Mouse (Mus musculus) myocyte (in vitro differentiated cells): ENCODE data around the gene Dcaf11. TPM values are rescaled to one million over a fixed set of nuclear protein-coding genes. Genes with fewer than 3 reads are reported as not detected.
A peak's percentile ranks its signal among the peaks of the same experiment; 100 is the strongest.

Experiments used
- H3K27me3 ChIP-seq: one replicate; pipeline ENCODE4 v1.6.1; 2011; ENCODE audit not compliant: control insufficient read depth, insufficient read depth, insufficient read length
- H3K36me3 ChIP-seq: one replicate; pipeline ENCODE4 v1.6.1; 2011; ENCODE audit not compliant: control insufficient read depth, insufficient read depth
- H3K4me2 ChIP-seq: one replicate; pipeline ENCODE4 v1.6.1; 2011; ENCODE audit warnings: low read depth, control low read depth
- H3K4me3 ChIP-seq: one replicate; pipeline ENCODE4 v1.5.1; 2011; ENCODE audit warnings: mild to moderate bottlenecking, control low read depth, moderate library complexity
- H3K79me2 ChIP-seq: one replicate; pipeline ENCODE4 v1.6.1; 2011; ENCODE audit not compliant: control insufficient read depth, insufficient read depth
- H3ac ChIP-seq: one replicate; pipeline ENCODE4 v1.6.1; 2011; ENCODE audit not compliant: control insufficient read depth, insufficient read length
- CEBPB ChIP-seq: IDR thresholded peaks from 2 replicates; pipeline ENCODE4 v1.6.1; 2011; ENCODE audit warnings: mild to moderate bottlenecking, moderate library complexity; ENCODE audit not compliant: poor library complexity, insufficient read depth, severe bottlenecking
- E2F4 ChIP-seq: IDR thresholded peaks from one replicate; pipeline ENCODE4 v1.6.1; 2011; ENCODE audit warnings: mild to moderate bottlenecking, control low read depth, moderate library complexity; ENCODE audit not compliant: insufficient read depth
- MAX ChIP-seq: IDR thresholded peaks from one replicate; pipeline ENCODE4 v1.6.1; 2011; ENCODE audit warnings: low read depth, mild to moderate bottlenecking, control low read depth
- MYOD1 ChIP-seq, 3 experiments: IDR thresholded peaks; one replicate each; pipeline ENCODE4 v1.6.1; 2011; ENCODE audit warnings: control low read depth in 2 of 3, low read depth in 2 of 3, mild to moderate bottlenecking in 2 of 3, moderate library complexity in 1 of 3; ENCODE audit not compliant: insufficient read length in 2 of 3, control insufficient read depth in 1 of 3
- MYOG ChIP-seq, 3 experiments: IDR thresholded peaks; one replicate each; pipeline ENCODE4 v1.6.1; 2011; ENCODE audit warnings: control low read depth in 2 of 3, low read depth in 2 of 3, mild to moderate bottlenecking in 2 of 3; ENCODE audit not compliant: insufficient read length in 2 of 3, control insufficient read depth in 1 of 3, insufficient read depth in 1 of 3
- POLR2A ChIP-seq: IDR thresholded peaks from one replicate; pipeline ENCODE4 v1.6.1; 2011; ENCODE audit warnings: low read depth, mild to moderate bottlenecking, control low read depth, moderate library complexity; ENCODE audit not compliant: insufficient read length
- POLR2AphosphoS2 ChIP-seq: IDR thresholded peaks from one replicate; pipeline ENCODE4 v1.6.1; 2011; ENCODE audit warnings: low read depth, control low read depth; ENCODE audit not compliant: insufficient read length
- REST ChIP-seq: IDR thresholded peaks from one replicate; pipeline ENCODE4 v1.6.1; 2011; ENCODE audit warnings: mild to moderate bottlenecking, control low read depth, moderate library complexity; ENCODE audit not compliant: insufficient read depth, insufficient read length
- SRF ChIP-seq: IDR thresholded peaks from one replicate; pipeline ENCODE4 v1.6.1; 2011; ENCODE audit warnings: low read depth; ENCODE audit not compliant: control insufficient read depth, insufficient read length
- TCF12 ChIP-seq: IDR thresholded peaks from one replicate; pipeline ENCODE4 v1.6.1; 2011; ENCODE audit warnings: mild to moderate bottlenecking, control low read depth; ENCODE audit not compliant: poor library complexity, insufficient read depth, severe bottlenecking
- TCF3 ChIP-seq: IDR thresholded peaks from one replicate; pipeline ENCODE4 v1.6.1; 2011; ENCODE audit warnings: low read depth, control low read depth; ENCODE audit not compliant: insufficient read length
- USF1 ChIP-seq: IDR thresholded peaks from one replicate; pipeline ENCODE4 v1.6.1; 2011; ENCODE audit warnings: low read depth, mild to moderate bottlenecking, control low read depth, moderate library complexity
- polyA plus RNA-seq: library from polyadenylated mRNA; unstranded; fragments of >200 nt; fragmentation: generic; extraction: Trizol; gene quantifications from one replicate; pipeline ENCODE4 v1.2.1, GENCODE M21; 2012; ENCODE audit warnings: missing spikeins

The Dcaf11 gene
- polyA plus RNA-seq, 1 experiment: 38.7 TPM

DNA sequence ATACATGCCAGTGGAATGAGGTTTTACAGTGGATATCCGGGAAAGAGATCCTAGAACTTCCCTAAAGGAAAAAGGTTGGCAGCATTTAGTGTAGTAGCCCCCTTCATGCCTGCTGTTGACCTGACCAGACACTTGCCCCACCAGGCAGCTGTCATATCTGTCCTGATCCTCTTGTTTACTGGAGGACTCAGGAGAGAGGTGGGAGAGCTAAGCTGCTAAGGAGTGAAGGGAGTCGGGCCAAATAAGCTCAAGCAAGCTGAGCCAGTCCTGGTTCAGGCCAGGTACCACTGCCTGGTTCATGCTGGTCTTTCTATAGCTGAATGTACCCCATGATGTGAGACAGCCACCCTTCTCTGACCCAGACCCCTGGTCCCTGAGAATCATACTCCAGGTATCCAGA lies 33.1 kb upstream of the Dcaf11 start:
- Histone ChIP-seq H3K27me3 (peaks cover 49% of the 10 kb centered on the region), H3K4me2 (peak overlapping the region; percentile 10), H3K36me3 (no peaks in the 10 kb centered on the region), H3K79me2 (no peaks in the 10 kb centered on the region), H3K4me3 (no peak overlapping the region), H3ac (no peak overlapping the region)
- TF ChIP-seq MYOD1 (IDR thresholded peaks at IDR 0.05; ENCODE audit: control insufficient read depth in 1 of 3, insufficient read length in 2 of 3, low read depth in 2 of 3): no peak
- no peak for TF ChIP-seq SRF
- TF ChIP-seq MYOG (IDR thresholded peaks at IDR 0.05; ENCODE audit: control insufficient read depth in 1 of 3, insufficient read depth in 1 of 3, insufficient read length in 2 of 3, low read depth in 2 of 3): no peak
- TF ChIP-seq TCF3: no peak
- TF ChIP-seq POLR2AphosphoS2: no peak
- TF ChIP-seq E2F4: no peak
- no peak for TF ChIP-seq REST
- TF ChIP-seq USF1: no peak

DNA sequence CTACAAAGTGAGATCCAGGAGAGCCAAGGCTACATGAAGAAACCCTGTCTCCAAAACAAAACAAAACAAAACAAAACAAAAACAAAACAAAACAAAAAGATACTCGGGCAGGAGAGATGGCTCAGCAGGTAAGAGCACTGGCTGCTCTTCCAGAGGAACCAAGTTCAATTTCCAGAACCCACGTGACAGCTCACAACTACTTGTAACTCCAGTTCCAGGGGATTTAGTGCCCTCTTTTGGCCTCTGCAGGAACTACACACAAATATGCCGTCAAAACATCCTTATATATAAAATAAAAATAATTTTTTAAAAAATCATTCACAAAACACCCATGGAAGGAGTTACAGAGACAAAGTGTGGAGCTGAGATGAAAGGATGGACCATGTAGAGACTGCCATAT lies 31.9 kb upstream of the Dcaf11 start:
- H3K79me2 ChIP-seq: no peaks in the 10 kb centered on the region
- TF ChIP-seq USF1 (peak; percentile 83), E2F4 (no peak)
- peaks cover 48% of the 10 kb centered on the region for H3K27me3 ChIP-seq
- no peak overlapping the region for H3K4me3 ChIP-seq
- H3K4me2 ChIP-seq: no peak overlapping the region
- no peaks in the 10 kb centered on the region for H3K36me3 ChIP-seq
- no peak overlapping the region for H3ac ChIP-seq

DNA sequence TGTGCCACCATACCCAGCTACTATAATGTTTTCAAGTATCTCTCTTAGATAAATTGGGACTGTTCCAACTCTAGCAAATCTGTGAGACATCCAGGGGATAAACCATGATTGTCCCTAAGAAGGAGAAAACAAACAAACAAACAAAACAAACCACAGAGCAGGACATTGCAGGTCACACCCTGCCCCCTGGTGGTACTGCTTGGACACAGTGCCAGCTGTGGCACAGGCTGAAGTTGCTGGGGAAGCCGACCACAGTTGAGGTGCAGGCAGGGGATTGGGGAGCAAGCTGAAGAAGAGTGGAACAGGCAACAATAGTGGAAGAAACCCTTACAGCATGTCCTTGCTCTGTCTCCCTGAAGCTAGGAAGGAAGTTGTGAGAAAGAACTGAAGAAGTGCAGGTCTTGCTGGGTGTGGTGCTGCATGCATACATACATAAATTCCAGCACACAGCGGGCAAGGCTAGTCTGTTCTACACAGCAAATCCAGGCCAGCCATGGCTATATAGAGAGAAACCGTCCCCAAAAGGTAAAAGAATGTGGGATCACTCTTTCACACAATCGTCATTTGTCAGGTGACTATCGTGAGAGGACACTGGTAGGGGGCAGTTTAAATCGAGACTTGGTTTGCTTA lies 23.6 kb upstream of the Dcaf11 start:
- Histone ChIP-seq H3K36me3 (no peaks in the 10 kb centered on the region), H3K79me2 (peaks cover 9% of the 10 kb centered on the region), H3K4me3 (no peak overlapping the region), H3K27me3 (peaks cover 19% of the 10 kb centered on the region), H3ac (no peak overlapping the region), H3K4me2 (no peak overlapping the region)
- TF ChIP-seq MYOG (IDR thresholded peaks at IDR 0.05; ENCODE audit: control insufficient read depth in 1 of 3, insufficient read depth in 1 of 3, insufficient read length in 2 of 3, low read depth in 2 of 3) (peak in 1 of 3 experiments; percentile 32), MAX (no peak), MYOD1 (IDR thresholded peaks at IDR 0.05; ENCODE audit: control insufficient read depth in 1 of 3, insufficient read length in 2 of 3, low read depth in 2 of 3) (peak in 2 of 3 experiments; percentile 2 to 8)

DNA sequence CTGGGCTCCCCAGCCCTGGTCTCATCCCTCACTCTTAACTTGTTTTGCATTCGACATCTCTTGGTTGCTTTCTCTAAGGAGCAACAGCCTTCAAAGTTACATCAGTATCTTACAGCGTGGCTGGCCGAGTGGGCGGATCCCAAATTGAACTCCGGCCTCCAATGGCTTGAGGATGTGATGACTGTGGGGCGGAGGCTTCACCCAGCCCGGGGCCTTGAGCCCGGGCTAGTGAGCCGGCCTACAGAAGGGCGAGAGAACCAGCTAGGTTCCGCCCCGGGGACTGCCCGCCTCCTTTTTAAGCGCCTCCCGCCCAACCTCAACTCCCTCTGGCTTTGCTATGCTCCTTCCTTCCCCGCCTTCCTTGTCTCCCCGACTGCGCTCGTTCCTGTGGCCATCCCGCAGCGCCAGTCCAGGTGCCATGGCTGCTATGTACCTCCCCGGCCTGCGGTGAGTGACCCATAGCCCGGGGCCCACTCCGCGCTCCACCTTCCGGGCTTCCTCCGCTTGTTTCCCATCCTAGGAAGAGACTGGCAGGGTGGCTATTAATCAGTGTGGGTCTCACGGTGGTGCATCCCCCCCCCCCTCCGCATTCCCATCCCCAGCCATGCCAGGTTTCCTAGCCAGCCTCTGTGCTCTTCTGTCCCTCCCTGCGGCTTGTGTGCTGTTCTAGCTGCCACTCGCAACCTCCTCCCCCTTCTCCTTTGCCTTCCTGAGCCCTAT lies 19.6 kb upstream of the Dcaf11 start, which contains the start of gene Pck2:
Gene Pck2, plus strand, starts transcription at position 200 of the 720 bp plus-strand sequence.
- Histone ChIP-seq H3K36me3 (peaks cover 28% of the 10 kb centered on the region), H3K4me3 (peak within 1 kb of the TSS; percentile 92), H3K27me3 (no peaks in the 10 kb centered on the region), H3K79me2 (peaks cover 34% of the 10 kb centered on the region), H3K4me2 (peak within 1 kb of the TSS; percentile 94), H3ac (peak within 1 kb of the TSS; percentile 58)
- TF ChIP-seq TCF12: no peak
- TF ChIP-seq POLR2AphosphoS2: peak; percentile 98
- TF ChIP-seq TCF3: no peak
- TF ChIP-seq E2F4: peak; percentile 64
- TF ChIP-seq USF1: no peak
- peak; percentile 12 for TF ChIP-seq SRF
- TF ChIP-seq MYOG (IDR thresholded peaks at IDR 0.05; ENCODE audit: control insufficient read depth in 1 of 3, insufficient read depth in 1 of 3, insufficient read length in 2 of 3, low read depth in 2 of 3): no peak
- TF ChIP-seq CEBPB: peak; percentile 77
- TF ChIP-seq MYOD1 (IDR thresholded peaks at IDR 0.05; ENCODE audit: control insufficient read depth in 1 of 3, insufficient read length in 2 of 3, low read depth in 2 of 3): no peak
- TF ChIP-seq REST: no peak
- TF ChIP-seq MAX: peak; percentile 61
- peak; percentile 96 for TF ChIP-seq POLR2A

DNA sequence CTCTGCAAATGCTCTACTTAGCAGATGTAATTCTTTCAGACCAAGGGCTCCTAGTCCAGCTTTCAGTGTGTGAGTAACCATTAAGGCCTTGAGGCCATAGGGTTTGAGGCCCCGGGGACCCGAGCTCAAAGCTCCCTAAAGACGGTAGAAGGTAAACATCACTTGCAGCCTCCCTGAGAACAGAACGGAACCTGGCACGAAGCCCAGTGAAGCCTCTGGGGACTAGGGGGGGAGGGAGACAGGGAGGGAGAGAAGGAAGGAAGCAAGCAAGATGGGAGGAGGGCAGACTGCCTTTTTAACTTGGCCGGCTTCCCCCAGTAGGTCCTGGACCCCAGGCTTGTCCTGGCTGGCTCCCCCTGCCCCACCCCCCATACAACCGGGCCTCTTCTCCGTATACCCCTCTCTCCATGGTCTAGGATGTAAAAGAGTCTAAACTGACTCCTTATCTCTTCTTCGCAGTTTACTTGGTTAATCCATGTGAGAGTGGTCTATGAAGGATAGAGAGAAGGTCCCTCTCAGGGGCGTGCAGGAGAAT lies 19.0 kb upstream of the Dcaf11 start:
- Histone ChIP-seq H3K27me3 (no peaks in the 10 kb centered on the region), H3K4me3 (peak overlapping the region; percentile 92), H3K4me2 (peak overlapping the region; percentile 94), H3ac (peak overlapping the region; percentile 58), H3K79me2 (peaks cover 34% of the 10 kb centered on the region), H3K36me3 (peaks cover 33% of the 10 kb centered on the region)
- TF ChIP-seq TCF3 (no peak), POLR2AphosphoS2 (no peak), TCF12 (no peak), MYOG (IDR thresholded peaks at IDR 0.05; ENCODE audit: control insufficient read depth in 1 of 3, insufficient read depth in 1 of 3, insufficient read length in 2 of 3, low read depth in 2 of 3) (no peak), MYOD1 (IDR thresholded peaks at IDR 0.05; ENCODE audit: control insufficient read depth in 1 of 3, insufficient read length in 2 of 3, low read depth in 2 of 3) (no peak)
